28 mouse cellular contexts compared by ENCODE assay signal in genomic region chr2:52626266-52626665, GRCm38 (mm10). TPM values are rescaled to one million over a fixed set of nuclear protein-coding genes. Genes with fewer than 3 reads are reported as not detected.
"Had no signal": no experiment of that assay in that cellular context is flagged by ENCODE, and none has a peak within 500 bp of the region (broad histone marks: within the 10 kb centered on the region; RNA-seq: fewer than 3 reads in every experiment).

No protein-coding gene starts in this region.

- H3K27me3 ChIP-seq: heart, embryonic 12.5 days; intestine, embryonic 15.5 days; kidney, embryonic 15.5 days; limb, embryonic 13.5 days; limb, embryonic 15.5 days; liver, embryonic 12.5 days had no signal

- ATAC-seq: hindbrain, embryonic 16.5 days; inflammation-experienced regulatory T-cells, adult 6 months; intestine, embryonic 15.5 days; liver, embryonic 12.5 days had no signal

- H3K27ac ChIP-seq: gastrocnemius, adult 2 months; heart, embryonic 10.5 days; hindbrain, embryonic 10.5 days; hindbrain, embryonic 12.5 days; hindbrain, embryonic 14.5 days; intestine, embryonic 15.5 days; kidney, embryonic 15.5 days; kidney, postnatal 0 days; layer of hippocampus, adult 2 months; left cerebral cortex, adult 2 months; limb, embryonic 13.5 days; limb, embryonic 15.5 days; liver, embryonic 12.5 days; liver, embryonic 14.5 days had no signal

- H3K4me2 ChIP-seq: heart, embryonic 12.5 days; hindbrain, embryonic 12.5 days; hindbrain, embryonic 14.5 days; intestine, embryonic 15.5 days; kidney, embryonic 15.5 days; limb, embryonic 13.5 days; limb, embryonic 15.5 days; liver, embryonic 12.5 days had no signal

- H3K9ac ChIP-seq: heart, embryonic 12.5 days; hindbrain, embryonic 12.5 days; hindbrain, embryonic 14.5 days; intestine, embryonic 15.5 days; kidney, embryonic 15.5 days; limb, embryonic 13.5 days; limb, embryonic 15.5 days; liver, embryonic 12.5 days; liver, embryonic 14.5 days had no signal

- DNase-seq: gastrocnemius, adult 2 months; gastrocnemius, postnatal 10 days; gastrocnemius, postnatal 25 days; heart, postnatal 10 days; heart, postnatal 4 days; kidney, adult 2 months; kidney, adult 9 months; kidney, postnatal 14 days; kidney, postnatal 36 days; left cerebral cortex, postnatal 4 days had no signal

- H3K36me3 ChIP-seq: heart, embryonic 10.5 days; heart, embryonic 12.5 days; hindbrain, embryonic 10.5 days; hindbrain, embryonic 12.5 days; intestine, embryonic 15.5 days; kidney, embryonic 15.5 days; limb, embryonic 13.5 days; limb, embryonic 15.5 days; liver, embryonic 12.5 days had no signal

- H3K9me3 ChIP-seq: heart, embryonic 10.5 days; heart, embryonic 12.5 days; hindbrain, embryonic 10.5 days; hindbrain, embryonic 12.5 days; intestine, embryonic 15.5 days; kidney, embryonic 15.5 days; limb, embryonic 13.5 days; limb, embryonic 15.5 days; liver, embryonic 12.5 days had no signal

- H3K4me1 ChIP-seq: liver, embryonic 12.5 days had no signal

- H3K4me3 ChIP-seq: gastrocnemius, adult 2 months; heart, embryonic 10.5 days; heart, embryonic 12.5 days; hindbrain, embryonic 10.5 days; hindbrain, embryonic 12.5 days; intestine, embryonic 15.5 days; kidney, embryonic 15.5 days; layer of hippocampus, adult 2 months; left cerebral cortex, adult 2 months; limb, embryonic 13.5 days; limb, embryonic 15.5 days; liver, embryonic 12.5 days had no signal

RNA-seq across cellular contexts. Expression of gene Cacnb4, which starts 50.4 kb away (rescaled TPM):
- total RNA-seq: granulocyte monocyte progenitor cell, adult 5-6 weeks; liver, adult 2 months had no signal
